Mouse (Mus musculus) heart, adult 8-10 months (tissue): ENCODE data around the gene Rtn4r. TPM values are rescaled to one million over a fixed set of nuclear protein-coding genes. Genes with fewer than 3 reads are reported as not detected.

Experiments
- DNase-seq: peaks from one replicate; pipeline ENCODE4 v3.0.0; 2022; ENCODE audit warnings: low spot score
- total RNA-seq, 4 experiments: library from RNA; stranded (reverse); gene quantifications; 2 replicates each; pipeline ENCODE4 v1.2.4; 2022

Rtn4r gene
- total RNA-seq, 4 experiments from 2014 or later: 2.8 to 4.7 (median 3.8) TPM

DNA sequence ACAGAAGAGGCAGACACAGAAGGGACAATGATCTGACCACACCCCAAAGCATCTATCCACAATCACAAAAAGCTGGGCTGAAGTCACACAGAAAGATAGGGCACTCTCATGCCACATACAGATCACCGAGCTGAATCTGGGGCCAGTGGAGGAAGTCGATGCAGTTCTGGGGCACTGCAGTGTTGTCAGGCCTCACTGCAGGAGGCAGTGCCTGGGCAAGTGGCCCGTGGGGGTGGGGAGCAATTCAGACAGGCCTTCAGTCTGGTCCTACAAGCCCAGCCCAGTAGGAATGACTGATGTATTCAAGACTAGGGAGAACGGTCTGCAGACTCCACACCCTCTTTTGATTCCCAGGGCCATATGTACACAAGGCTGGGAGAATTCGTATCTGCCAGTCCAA lies 2.8 kb upstream of the Rtn4r start:
- DNase-seq: no peak

DNA sequence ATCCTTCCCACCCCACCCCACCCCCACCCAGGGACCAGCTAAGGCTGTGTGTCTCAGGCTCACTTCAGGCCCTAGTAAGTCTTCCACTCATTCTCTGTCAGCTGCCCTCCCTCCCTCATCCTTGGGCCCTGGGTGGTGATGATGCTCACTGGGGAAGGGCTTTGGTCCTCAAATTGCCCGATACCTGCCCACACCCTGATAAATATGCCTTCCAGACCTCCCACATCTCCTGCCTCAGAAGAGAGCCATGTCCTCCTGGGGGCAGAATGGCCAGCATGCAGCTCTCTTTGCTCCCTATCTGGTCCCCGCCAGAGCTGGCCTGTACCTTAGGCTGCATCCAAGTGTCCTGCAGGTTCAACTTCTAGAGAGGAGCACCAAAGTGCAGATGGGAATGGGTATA lies 2.3 kb upstream of the Rtn4r start:
- DNase-seq: no peak

DNA sequence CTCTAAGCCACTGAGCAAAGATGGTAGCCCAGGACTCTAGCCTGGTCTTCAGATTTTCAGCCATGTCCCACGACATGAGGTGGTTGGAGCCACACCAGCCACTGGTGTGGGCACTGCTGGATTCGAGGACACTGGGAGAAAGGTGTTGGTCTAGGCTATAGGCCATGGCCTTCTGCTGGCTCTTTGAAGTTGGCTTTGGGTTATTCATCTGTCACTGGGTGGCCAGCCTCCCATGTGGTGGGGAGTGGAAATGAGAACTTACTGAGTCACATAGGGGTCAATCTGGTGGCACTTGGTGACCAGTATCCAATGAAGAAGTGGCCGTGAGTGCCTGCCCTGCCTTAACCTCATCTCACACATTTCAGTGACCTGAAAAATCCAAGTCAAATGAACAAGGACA lies 1.2 kb upstream of the Rtn4r start:
- no peak for DNase-seq

DNA sequence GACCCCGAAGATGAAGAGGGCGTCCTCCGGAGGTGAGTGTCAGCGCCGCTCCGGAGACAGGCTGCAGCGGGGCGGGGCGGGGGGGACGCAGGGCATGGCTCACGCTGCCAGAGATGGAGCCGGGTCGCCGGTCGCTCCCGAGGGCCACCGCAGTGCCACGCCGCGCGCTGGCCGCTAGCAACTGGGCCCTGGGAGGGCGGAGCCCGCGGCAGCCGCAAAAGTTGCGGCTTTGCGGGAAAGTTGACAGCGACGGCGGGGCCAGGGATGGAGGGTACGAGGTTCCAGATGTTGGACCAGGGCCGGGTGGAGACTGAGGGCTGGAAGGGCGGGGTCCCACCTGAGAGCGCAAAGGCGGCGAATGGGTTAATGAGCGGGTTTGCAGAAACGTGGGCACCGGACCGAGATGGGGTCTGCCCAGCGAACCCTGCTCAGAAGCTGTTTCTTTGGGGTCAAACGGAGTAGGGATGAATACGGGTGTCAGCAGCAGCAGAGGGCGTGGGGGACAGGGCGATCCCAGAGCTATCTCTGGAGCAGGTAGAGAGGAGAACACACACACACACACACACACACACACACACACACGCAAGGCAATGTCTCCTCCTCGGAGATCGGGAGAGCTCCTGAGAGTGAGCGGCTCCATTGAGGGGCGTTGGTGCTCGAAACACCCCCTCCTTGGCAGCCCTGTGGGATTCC lies 575 bp downstream of the Rtn4r start:
- DNase-seq: no peak

DNA sequence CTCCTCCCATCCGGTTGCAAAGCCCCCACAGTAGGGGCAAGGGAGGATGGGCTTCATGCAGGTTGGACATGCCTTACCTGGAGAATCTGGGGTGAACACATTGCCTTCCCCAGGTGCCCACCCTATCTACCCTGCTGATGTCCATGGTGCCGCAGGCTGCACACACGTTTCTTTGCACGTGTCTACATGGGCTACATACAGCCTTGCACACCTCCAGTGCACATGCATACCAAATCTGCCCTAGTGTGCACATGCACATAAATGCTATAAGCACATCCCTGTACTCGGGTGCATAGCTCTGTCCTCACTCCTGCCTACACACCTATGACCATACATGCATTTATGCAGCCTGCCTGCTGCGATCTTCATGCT lies 1.1 kb downstream of the Rtn4r start:
- DNase-seq: no peak

DNA sequence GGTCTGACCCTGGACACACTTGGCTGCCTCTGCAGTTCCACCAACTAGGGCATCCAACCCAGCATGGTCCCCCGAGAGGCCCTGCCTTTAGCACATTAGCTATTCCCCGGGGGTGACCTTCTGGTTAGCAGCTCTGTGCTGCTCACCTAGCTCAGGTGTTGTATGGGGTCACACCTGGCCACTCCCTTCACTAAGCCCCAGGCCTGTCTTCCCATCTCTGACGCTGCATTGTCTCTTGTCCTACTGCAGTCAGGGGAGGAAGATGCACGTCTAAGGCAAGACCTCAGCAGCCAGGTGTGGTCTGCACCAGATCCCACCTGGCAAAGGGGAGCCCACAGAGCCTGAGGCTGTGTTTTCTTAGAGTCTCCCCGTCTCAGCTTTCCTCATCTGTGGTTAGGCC lies 2.0 kb downstream of the Rtn4r start:
- no peak for DNase-seq

DNA sequence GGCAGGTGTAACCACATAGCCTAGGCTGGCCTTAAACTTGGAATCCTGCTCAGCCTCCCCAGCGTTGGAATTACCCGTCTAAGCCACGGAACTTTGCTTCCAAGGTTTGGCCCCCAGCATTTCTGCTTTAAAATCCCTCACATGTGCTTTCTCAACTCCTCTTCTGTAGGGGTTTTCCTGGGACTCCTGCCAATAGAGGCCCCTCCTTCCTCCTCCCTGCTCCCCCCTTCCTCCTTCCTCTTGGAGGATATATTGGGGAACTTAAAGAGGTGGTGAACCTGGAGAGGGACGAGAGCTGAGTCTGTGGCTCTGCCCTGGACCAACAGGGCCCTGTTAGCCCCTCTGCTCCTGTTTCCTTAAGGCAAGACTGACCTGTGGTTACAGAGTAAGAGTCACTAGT lies 2.8 kb downstream of the Rtn4r start:
- no peak for DNase-seq

DNA sequence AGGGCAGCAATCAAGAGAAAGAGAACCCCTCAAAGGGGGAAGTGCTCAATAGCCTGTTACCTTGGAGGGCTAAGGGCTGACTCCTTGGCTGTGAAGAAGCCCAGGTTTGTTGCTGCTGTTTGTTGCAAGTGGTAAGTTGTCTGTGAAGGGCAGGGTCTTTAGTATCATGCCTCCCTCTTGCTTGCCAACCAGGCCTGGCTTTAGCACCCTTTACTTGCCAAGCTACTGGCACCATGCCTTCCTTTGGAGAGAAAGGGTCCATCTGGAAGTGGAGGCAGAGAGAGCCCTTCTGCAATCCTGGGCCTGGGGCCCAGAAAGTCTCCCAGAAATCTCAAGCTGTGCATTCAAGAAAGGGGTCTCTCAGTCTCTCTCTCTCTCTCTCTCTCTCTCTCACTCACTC lies 3.3 kb downstream of the Rtn4r start:
- DNase-seq: no peak

DNA sequence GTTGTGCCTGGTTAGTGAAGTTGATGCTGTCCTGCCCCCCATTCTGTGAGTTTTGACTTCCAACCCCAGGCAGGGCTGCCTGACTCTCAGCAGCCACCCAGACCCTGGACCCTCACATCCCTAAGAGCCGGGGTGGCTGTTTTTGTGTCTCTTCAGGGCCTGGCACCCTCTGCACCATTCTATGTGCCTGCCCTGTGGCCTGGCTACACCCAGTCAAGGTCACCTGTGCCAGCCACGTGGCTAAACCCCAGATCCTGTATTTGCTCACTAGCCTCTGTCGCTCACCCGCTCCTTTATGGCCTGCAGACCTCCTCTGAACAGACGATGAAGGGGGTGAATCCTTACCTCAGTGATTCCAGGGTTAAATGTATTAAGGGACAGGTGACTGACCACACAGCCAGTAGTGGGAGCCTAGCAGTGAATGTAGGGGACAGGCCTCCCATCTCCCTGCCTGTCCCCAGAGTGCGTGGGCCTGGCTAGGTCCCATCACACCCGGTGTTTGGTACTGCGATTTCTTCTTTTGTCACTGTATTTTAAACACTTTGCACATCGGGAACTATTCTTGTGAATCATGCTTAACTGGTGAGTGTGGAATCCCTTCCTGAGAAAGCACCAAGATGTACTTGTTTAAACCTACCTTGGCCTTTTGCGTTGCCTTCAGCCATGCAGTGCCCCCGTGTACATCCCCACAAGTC lies 4.0 kb downstream of the Rtn4r start:
- DNase-seq: no peak

DNA sequence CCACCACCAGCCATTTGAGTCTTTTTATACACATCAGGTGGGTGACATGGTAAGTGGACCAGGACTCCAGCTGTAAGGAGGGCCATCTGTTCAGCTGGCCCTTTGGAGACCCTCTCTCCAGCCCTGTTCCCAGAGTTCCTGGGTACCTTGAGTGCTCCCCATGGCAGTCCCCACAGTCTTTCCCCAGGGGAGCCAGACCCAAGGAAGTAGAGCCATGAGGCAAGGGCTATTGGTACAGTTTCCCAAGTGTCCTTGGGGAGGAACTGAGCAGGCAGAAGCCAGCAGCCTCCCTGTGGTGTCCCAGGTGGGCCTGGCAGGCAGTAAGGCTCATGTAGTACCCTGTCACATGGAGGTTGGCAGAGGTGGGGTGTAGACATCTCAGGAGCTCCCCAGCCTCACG lies 4.6 kb downstream of the Rtn4r start:
- DNase-seq: no peak

DNA sequence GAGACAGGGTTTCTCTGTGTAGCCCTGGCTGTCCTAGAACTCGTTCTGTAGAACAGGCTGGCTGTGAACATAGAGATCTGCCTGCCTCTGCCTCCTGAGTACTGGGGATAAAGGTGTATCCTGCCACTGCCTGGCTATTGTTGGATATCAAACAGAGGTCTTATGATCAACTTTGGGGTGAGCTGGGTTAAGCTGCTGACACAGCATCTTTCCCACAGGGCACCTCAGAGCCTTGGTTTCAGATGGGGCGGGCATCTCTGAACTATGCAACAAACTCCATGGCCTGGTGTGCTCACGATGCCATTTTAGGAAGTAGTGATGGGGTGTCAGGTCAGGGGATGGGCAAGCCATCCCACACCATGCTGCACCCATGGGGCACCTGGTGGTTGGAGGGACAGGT lies 5.1 kb downstream of the Rtn4r start:
- DNase-seq: no peak

DNA sequence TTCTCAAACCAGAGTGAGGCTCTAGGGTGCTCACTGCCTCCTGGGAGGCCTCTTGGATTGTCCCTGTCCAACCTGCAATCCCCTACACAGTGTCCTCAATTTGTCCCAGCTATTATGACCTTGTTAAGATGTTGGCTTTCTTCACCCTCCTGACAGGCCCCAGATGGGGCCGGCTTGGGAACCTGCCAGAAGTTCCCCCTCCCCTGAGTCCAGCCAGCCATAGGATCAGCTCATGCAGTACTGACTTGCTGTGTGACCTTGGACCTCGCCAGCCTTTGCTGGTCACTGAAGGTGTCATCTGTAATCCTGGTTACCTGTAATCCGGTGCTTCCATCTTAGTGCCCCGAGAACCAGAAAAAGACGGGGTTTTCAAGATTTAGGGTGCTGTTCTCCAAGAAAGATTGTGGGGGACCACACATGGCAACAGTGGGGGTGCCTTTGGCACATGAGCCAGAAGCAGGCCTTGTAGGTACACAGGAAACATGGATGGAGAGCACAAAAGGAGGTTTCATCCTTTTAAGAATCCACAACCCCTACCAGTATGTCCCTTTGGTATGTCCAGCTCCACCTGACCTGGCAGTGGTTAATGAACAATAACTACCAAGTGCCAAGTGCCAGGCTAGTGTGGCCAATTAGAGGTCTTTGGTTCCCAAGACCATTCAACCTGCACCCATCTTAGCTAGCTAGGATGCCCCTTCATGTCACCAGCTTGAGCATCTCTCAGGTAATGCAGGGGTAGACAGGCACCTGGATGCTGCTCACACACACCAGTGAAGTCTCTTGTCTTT lies 5.9 kb downstream of the Rtn4r start:
- DNase-seq: no peak

DNA sequence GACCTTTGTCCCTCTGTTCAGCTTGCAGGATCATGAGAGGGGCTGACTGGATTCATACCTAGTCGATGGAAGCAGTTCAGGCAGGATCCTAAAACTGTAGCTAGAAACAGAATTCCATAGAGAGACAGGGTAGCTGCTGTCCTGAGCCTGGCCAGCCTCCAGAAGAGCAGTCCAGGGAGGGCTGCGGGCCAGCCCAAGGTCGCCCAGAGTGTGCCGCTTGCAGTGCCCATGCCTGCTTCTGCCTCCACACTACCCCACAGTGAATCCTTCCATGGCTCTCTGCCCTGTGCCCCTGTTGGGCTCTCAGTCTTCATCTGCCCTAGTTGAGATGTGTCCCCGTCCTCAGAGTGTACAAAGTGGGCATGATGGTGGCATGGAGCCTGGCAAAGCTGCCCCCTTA lies 7.8 kb downstream of the Rtn4r start:
- DNase-seq: no peak

DNA sequence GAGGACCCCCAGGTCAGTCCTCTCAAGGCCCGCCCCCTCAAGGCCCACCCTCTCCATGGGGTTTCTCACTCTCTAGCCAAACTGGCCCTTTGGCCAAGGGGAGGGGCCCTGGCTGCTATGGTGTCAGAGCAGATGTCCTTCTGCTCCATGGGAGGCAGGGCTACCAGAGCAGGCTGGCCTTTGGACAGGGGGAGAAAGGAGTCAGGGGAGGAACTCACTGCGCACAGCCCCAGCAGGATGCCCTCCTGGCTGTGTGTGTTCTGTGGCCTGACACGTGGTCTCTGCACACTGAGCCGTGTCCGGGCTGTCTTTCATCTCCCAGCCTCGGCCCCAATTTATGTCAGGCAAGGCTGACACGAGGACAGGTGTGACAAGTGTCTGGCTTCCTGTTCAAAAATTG lies 8.6 kb downstream of the Rtn4r start:
- DNase-seq: no peak

DNA sequence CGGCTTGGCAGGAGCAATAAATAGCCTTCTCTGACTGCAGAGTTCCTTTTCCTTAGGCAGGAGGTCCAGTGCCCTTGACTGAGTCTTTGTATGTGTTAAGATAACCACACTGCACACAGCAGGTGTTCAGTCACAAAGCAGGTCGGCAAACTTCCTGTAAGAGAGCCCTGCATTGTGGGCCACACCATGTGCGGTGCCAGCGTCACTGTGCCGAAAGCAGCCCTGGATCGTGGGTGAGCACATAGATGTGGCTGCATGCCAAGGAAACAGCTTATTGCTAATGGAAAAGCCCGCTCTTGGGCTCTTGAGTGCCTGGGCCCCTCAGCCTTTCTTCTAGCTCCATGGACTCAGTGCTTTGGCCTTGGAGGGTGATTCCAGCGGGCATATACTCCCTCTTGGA lies 16.8 kb downstream of the Rtn4r start:
- DNase-seq: no peak

DNA sequence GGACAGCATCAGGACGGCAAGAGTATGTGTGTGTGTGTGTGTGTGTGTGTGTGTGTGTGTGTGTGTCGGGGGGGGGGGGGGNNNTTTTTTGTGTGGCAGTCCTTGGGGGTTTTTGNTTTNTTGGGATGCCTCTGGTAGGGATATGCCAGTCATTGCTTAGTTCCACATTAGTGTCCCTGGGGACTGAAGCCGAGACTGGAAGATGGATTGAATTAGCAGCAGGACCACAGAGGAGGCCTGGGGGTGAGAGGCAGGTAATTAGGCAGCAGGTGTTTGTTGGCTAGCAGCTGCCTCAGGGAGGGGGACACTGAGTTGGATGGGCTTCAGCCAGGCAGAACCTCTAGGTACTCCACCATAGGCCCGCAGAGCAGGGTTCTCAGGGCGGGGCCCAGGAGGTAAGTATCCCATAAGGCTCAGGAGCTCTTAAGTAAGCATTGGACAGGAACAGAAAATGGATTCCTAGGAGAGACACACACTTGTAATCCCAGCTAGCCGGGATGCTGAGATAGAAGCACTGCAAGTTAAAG lies 18.0 kb downstream of the Rtn4r start:
- no peak for DNase-seq

DNA sequence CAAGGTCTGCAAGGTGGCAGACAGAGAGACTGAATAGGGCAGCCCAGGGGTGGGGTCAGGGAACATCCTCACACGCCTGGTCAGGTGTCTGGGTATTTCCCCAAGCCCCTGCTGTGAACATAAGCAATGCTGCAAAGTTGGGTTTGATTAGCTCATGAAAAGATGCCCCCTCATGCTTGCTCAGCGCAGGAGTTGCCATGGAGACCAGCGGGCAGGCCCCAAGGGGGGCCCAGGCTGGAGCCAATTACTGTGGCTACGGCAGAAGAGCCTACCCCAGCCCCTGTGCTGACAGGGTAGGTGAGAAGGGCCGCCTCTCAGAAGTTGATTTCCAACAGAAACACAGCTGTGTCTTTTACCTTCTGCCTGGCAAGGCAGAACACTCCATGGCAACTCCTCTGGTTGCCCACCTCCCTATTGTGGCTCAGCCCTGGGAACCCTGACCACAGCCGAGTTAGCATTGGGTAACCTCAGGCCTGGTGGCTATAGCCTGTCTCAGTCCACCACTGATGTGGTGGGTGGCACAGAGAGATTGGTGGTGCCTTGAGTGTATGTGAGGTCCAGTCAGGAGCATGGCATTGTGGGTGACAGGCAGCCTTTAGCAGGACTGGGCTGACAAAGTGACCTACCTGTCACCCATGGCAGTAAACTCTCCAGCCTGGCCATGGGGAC lies 20.9 kb downstream of the Rtn4r start:
- no peak for DNase-seq

DNA sequence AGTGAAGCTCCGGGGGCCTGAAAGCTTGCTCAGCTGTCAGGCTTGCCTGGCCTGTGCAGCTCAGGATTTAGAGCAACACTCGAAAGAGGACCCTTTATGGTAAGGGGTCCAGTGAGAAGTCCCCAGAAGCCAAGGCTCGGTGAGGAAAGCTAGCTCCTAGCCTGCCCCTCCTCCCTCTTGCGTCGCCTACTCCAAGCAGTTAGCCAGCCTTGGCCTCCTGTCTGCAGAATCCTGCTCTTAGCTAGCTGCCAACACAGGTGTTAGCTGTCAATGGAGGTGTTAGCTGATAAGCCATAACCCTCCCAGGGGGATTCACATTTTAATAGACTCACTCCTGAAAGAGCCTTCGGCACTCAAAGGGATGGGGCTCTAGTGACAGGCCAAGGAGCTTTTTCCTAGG lies 21.8 kb downstream of the Rtn4r start:
- no peak for DNase-seq

DNA sequence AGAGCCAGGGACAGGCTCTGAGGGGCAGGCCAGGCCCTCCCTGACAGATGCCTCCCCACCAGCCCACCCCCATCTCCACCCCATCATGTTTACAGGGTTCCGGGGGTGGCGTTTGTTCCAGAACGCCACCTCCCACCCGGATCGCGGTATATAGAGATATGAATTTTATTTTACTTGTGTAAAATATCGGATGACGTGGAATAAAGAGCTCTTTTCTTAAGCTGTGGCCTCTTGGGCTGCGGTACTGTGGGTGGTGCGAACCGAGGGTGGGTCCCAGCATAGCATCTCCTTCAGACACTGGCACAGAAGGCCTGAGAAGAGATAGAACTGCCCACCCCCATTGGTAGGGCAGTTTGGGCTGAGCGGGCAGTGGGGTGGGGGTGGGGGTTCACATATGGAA lies 24.7 kb downstream of the Rtn4r start:
- no peak for DNase-seq

DNA sequence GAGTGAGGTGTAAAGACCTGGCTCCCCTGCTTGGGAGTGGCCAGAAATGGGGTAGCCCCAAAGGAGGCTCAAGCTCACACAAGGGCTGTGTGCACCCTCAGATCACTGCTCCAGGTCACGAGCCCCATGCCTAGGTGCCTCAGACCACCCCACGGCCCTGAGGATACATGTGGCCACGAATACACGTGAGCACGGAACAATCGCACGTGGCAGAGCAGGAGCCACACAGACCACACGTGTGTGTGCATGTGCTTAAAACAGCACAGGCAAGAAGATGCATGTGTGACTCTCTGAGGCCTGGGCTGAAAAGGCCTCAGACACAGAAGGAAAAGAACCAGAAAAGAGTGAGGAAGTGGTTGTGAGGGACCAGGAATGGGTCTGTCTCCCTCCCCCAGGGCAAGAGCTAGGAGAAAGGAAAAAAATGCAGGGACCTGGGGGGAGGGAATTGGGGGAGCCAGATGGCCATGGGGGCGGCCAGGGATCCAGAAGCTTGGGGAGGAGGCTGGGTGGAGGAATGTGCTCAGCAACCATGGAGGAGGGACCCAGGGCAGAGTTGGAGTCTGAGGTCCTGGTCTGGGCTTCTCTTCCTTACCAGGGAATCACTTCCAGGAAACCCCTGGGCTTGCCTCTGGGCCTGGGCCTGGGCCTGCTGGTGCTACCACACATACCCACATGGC lies 25.5 kb downstream of the Rtn4r start:
- DNase-seq: no peak

DNA sequence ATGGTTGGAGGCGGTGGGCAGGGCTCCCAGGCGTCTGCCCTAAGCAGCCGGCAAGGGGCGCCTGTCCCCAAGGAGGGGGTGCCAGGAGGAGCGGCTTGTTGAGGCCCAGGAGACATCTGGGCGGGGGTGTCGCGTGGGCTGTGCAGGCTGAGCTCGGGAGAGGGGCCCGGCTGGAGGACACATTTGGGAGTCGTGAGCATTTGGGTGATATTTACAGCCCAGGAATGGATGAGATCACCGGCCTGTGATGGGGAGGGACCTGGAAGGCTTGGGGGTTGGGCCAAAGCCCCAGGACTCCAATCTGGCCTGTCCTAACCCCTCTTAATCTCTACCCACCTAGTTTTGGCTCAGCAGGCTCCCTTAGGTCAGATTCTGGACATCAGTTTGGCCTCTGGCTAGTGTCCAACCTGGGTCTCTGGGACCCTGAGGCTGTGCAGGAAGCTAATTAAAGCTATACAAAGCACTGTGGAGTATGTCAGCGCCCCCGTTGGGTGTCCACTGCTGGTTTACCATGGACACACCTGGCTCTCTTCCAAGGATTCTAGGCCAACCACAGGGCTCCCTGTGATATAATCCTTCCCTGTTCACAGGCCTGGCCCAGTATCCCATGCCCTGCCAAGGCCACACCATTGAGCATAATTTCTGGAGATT lies 27.2 kb downstream of the Rtn4r start:
- no peak for DNase-seq
